ENCODE assay signal across 15 mouse cellular contexts in the genomic region with DNA sequence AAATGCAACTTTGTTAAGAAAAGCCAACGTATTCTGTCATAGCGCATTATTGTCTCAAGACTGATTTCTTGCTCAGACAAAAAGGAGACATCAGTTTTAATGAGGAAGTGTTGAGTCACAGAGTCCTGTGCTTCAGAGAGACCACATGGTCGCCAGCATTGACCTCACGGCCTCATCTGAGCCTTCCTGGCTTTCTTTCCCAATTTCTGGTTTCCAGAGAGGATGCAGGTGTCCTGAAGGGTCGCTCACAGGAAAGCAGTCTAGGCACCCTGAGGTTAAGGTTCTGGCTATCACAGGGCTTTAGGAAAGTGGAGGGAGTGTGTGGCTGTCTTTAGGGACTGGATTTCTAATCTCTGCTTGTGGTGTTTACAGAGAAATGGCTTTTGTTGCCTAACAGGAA.
"Had no signal": no experiment of that assay in that cellular context is flagged by ENCODE, and none has a peak within 500 bp of the region (broad histone marks: within the 10 kb centered on the region; RNA-seq: fewer than 3 reads in every experiment).

No protein-coding gene starts in this region.

- H3K27ac ChIP-seq: liver, embryonic 14.5 days; midbrain, embryonic 10.5 days; midbrain, embryonic 12.5 days; neural tube, embryonic 12.5 days had no signal

- DNase-seq: lung, adult 18-20 months; lung, embryonic 14.5 days; lung, postnatal 10 days; lung, postnatal 4 days; midbrain, embryonic 14.5 days; right cerebral cortex, adult 18-20 months; thymus, adult 18-20 months; thymus, postnatal 25 days; thymus, postnatal 4 days had no signal

- ATAC-seq: midbrain, embryonic 16.5 days had no signal

- H3K4me3 ChIP-seq: midbrain, embryonic 10.5 days; midbrain, embryonic 12.5 days; myocyte; neural tube, embryonic 12.5 days had no signal
